Mouse (Mus musculus): ENCODE measurements at regions not wholly inside any gene's neighbourhood (a gene's known extent, or its start where the extent isn't known, plus 50 kb on each side); places are given as distances from the start of the nearest gene placed in this dataset.
"Not testable (repeated sequence)": the region's sequence is repeated elsewhere in the genome, so short reads cannot be mapped to it uniquely, and the experiment has no call there.

- no peak for DNase-seq
Observed at GRCm38 (mm10) chr6:22716864-22717557, 158.3 kb upstream of the Ptprz1 start.

DNA sequence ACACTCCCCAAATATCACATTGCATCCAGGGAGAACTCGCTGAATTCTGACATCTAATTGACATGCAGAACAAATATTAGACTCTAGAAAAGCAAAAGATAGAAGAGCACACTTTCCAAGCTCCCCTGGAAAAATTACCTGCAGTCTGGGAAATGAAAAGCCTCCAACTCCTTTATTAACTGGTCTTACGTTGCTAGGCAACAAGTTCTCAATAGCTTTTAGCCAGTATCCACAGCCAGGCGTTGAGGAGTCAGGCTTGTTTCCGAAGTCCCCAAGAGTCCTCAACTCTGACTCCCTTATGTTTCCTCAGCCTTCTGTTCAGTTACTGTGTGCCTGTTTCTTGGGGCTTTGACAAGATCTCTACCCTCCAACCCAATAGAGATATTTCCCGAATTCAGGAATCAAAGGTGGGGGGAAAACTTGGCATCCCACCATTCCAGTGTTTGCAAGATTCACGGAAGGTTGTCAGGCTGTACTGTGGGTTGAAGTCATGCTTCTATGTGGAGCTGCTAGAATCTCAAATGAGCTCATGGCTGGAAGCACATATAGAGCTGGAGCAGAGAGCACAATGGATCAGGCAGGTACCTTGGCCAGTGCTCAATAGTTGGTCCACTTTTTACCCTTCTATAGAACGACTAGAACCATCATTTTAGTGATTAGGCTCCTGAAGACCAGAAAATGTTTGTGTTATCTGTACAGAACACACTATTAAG is 159.0 kb upstream of the Ptprz1 start:
- DNase-seq = no peak

DNA sequence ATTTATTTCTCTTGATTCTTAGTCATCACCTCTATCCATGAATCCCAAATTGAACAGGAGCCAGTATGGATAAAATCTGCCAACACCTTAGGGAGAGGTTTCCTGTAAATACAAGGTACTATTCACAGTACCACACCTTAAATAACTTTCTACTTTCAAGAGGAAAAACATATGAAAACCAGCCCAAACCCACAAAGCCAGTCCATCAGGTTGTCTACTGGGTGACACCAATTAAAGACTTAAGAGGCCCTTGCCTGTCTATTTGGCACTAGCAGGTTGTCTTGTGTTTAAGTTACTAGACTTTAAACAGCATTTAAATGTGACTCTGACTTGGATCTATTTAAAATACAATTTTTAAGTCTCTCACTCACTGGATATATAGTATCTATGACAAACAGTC is 177.1 kb upstream of the Ptprz1 start:
- DNase-seq = no peak

GRCm38 (mm10) chr6:22688678-22689126 is 186.6 kb upstream of the Ptprz1 start:
- peak; percentile 53 for DNase-seq

GRCm38 (mm10) chr6:22674586-22674929 is 200.7 kb upstream of the Ptprz1 start:
- no peak for DNase-seq

GRCm38 (mm10) chr6:22673919-22674585 is 201.2 kb upstream of the Ptprz1 start:
- no peak for DNase-seq

DNA sequence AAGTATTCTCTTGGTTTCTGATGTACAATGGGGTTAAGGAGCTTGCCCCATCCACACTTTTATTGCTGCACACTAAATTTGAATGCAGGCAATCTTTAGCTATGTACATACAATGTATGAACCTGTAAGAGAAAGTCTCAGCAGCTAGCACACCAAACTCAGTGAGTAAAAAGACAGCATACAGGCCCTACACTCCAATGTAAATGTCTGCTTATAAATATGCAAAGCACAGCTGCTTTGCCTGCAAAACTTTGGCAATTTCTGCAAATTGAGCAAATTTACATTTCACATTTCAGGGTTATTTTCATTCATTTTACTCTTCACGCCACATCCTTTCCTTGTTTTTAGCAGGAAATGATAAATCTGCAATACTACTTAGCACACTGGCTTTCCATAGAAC is 203.8 kb upstream of the Ptprz1 start:
- DNase-seq = no peak

GRCm38 (mm10) chr6:22668190-22668975 is 206.9 kb upstream of the Ptprz1 start:
- DNase-seq = no peak

DNA sequence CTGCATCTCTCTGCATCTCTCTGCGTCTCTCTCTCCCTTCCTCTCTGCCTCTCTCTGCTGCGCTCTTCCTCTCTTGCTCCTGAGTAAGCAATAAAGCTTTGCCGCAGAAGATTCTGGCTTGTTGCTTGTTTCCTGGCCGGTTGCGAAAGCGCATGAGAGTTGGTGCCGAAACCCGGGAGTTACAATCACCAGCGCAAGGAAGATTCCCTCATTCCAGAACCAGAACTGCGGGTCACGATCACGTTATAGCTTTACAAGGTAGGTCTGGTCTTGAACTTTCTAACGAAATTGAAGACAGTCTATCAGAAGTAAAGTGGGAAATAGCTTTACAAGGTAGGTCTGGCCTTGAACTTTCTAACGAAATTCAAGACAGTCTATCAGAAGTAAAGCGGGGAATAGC is 217.9 kb upstream of the Ptprz1 start:
- not testable (repeated sequence) for DNase-seq

DNA sequence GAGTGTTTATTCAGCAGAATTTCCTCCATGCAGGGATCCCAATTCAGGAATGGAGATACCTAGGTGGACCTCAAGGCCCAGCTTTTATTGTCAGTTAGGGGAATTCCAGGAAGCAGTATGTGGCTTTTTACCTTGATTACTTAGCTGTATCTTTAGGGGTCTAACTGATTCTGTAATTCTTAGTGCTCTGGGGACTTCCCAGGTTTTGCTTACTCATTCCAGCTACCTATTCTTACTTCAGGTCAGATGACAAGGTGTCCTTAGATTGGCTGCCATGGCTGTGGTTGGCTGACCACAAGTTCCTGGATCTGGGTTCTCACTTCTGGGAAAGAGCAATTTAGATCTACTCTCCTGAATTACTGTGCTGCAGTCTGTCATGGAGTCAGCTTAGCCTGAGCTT is 235.2 kb upstream of the Ptprz1 start:
- no peak for DNase-seq

DNA sequence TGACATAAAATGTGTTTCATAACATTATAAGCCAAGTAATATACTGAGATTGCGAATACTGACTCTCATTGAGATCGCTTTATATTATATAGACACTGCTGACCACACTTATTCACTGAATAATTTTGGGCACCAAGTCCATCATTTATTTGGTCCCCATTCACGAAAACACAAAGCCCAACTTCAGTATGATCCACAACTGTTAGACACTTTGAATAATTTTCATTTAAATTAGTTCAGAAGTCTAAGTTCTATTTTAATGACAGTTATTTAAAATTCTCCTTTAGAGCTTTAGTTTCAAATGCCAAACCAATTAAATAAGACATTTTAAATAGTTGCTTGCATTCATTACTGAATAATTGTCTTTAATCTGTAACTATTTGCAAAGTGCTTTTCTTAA is 240.2 kb upstream of the Ptprz1 start:
- DNase-seq = no peak

- DNase-seq = no peak
Observed at GRCm38 (mm10) chr6:22634740-22635139, 240.6 kb upstream of the Ptprz1 start.

GRCm38 (mm10) chr6:22591592-22591991 is 235.5 kb upstream of the Fam3c start:
- DNase-seq = no peak

DNA sequence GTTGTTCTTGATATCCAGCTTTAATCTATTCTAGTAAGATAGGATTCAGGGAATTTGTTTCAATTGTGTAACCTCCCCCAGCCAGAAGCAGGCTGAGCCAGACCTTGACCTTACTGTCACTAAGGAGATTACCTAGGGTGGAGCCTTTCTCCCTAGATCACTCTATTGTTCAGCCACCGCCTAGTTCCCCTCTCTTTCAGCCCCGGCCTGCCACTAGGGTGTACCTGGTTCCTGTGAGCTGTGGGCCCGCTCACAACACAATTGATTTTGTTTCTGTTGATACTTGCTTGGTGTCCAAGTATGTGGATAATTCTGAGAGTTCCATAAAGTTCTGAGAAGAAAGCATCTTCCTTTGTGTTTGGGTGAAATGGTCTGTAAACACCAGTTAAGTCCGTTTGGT is 228.8 kb upstream of the Fam3c start:
- DNase-seq = no peak

DNA sequence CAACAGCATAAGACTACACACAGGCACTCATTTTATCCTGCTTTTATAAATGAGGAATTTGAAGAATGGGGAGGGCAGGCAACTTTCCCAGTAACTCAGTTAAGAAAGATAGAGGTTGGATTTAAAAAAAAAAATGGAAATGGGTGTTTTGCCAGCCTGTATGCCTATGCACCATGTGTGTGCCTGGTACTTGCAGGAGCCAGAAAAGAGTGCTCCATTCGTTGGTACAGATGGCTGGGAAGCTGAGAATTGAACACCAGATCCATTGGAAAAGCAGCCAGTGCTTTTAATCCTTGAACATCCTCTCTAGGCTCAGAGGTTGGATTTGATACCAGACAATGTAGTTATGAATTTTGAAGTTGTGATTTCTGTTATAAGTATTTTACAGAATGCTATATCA is 216.9 kb upstream of the Fam3c start:
- DNase-seq = no peak

- no peak for DNase-seq
Observed at GRCm38 (mm10) chr6:22567891-22568290, 211.8 kb upstream of the Fam3c start.

DNA sequence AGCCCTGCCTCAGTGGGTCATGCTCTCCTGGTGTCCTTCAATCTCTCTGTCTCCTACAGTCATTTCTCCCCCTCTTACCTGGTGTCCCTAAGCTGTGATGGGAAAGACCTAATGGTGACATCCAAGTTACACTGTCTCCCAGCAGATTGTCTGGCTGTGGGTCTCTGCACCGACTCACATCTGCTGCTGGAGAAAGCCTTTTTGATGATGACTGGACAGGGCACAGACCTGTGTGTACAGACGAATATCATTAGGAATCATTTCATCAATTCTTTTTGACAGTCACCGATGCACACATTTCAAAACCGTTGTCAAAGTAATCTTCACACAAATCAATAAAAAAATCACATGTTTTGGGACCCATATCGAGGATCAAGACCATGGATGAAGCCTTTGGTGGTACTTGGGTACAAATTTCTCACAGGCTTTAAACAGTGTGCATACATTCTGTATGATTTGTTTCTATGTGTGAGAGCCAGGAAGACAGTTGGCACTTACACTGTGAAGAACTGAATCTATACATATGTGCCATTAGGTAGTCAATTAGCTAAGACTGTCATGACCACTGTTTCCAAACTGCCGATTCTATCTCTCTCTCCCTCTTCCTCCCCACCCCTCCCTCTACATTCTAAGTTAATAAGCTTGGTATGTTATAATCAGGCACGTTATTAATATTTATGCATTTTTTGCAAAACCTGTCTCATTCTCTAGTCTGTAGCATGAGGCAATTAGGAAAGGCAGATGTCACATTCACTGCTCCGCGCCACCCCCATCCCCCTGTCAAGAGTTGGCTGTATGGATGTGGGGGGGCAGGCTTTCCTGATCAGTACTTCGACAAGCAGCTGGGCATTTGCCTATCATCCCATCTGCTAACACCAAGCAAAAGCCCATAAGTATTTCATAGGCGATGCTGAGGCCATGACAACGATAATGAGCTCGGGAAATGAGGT is 192.5 kb upstream of the Fam3c start:
- DNase-seq = no peak

GRCm38 (mm10) chr6:22541603-22542002 is 185.6 kb upstream of the Fam3c start:
- no peak for DNase-seq

- DNase-seq = no peak
Observed at GRCm38 (mm10) chr6:22538254-22538653, 182.2 kb upstream of the Fam3c start.

DNA sequence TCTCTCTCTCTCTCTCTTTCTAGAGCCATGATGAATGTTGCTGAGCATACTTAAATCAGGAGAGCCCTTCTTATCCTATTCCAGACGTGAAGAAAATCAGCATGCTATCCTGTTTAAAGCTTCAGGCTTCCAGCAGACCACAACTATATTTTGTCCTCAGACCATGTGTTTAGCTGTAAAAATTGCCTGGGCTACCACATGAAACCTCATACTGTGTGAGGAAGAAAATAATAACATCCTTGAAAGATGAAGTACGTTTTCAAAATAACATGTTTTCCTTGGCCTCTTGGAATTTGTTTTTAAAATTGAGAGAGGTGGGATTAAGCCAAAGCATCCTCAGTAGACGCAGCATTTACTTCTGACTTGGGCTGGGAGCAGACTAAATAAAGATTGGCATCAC is 168.3 kb upstream of the Fam3c start:
- DNase-seq = no peak

DNA sequence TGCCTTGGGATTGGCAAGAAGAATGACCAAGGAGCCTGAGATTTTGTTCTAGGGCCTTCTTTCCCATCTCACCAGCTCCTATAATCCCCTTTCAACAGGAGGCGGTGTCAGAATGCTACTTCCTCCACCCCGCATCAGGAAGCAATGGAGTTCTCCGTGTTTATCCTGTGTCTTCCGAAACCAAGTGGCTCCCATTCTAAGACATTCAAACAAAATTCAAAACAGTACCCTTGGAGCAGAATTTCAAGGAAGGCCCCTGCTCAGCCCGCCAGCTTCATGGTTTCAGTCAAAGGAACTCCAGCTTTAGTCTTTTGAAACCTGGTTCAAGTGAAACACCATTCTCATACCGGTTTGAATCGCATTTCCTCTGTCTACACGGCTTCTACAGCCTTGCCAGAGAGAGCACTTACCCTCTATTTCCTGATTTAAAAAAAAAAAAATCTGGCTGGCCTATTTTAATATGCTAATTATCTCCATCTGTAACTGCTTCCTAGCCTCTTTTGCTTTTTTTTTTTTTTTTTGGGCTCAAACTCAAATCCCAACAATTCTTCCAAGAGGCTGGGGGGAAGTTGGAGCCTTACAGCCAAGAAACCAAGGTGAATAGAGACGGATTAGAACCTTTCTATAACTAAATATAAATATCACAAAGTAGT is 167.7 kb upstream of the Fam3c start:
- no peak for DNase-seq

DNA sequence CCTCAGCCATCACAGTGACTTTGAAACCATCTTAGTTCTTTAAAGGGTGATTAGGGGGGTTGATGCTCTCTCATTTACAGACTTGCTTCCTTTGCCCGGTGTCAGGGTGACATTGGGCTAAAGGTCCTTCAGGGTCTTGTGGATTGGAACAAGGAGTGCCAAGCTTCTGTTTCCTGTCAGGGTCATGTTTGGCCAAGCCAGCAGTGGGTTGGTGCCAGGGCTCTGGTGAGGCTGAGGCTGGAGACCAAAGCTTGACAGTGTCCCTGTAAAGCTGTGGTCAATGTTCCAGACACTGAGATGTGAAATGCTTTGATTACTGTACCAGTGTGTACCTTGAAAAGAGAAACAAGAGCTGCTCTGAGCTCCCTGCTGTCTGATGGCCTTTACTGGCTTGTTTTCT is 150.8 kb upstream of the Fam3c start:
- no peak for DNase-seq

Measured in cerebellum, adult 11-12 months (tissue).